Mouse (Mus musculus) ovary, postnatal 36 days (tissue): ENCODE results near the gene Alms1.
"Not testable (repeated sequence)": the region's sequence is repeated elsewhere in the genome, so short reads cannot be mapped to it uniquely, and the experiment has no call there.

Experiments
- DNase-seq: peaks from one replicate; pipeline ENCODE4 v3.0.0; 2022; ENCODE audit warnings: low spot score, mixed read lengths

Gene Alms1

DNA sequence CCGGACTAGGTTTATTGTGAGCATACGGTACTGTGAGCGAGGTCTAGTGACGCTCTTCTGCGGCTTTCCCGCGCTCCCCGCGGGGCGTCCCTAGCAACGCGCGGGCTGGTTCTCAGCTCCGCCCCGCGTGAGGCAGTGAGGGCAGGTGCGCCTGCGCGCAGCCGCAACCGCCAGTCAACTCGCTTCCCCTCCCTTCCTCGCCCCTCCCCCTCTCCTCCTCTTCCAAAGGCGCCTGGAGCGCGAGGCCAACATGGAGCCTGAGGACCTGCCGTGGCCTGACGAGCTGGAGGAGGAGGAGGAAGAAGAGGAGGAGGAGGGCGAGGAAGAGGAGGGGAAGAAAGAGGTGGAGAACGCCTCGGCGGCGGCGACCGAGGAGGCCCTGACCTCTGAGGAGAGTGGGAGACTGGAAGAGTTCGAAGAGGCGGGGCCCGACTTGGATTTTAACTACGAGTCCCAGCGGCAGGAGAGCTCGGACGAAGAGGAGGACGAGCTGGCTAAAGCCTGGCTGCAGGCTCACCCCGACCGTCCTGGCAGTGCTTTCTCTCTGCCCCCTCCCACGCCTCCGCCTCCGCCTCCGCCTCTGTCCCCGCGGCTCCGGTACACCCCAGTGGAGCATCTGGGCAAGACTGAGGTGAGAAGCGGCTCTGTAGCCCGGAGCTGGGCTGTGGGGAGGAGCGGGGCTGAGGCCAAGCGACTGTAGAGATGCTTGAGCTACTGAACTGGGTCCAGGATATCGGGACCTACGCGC is at the start of gene Alms1:
Alms1 (plus strand) TSS at position 136 of the 748 bp plus-strand sequence.
- DNase-seq = peak; percentile 94

DNA sequence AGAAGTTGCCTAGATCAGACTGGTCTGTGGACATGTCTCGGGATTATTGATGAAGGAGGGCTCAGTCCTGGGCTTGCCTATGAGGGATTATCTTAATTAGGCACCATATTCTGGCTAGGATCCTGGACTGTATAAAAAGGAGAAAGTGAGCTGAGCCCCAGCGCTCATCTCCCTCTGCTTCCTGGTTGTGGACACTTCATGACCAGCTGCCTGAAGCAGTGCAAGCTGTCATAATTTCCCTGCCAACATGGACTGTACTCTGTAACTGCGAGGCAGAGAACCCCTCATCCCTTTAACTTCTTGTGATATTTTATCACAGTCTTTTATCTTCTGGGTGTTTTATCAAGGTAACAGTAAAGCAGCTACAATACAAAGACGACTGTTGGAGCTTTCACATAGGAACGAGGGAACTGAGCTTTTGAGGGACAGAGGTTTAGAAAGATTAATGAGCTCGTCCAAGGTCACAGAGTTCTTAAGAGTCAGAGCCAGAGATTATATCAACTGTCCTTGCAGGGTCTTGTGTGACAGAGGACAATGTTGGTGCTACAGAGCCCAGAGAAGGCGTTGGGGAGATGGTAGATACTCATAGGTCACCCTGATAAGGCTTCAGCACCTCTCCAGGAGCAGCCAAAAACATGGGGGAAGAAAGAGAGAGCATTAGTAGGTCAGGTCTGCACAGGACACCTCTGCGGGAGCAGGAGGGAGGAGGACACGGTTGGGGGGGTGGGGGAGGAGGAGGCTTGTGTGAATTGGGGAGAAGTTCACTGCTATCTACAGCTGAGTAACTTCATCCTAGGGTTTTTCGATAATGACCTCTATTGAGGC is 43.8 kb upstream of the Alms1 start:
- no peak for DNase-seq

DNA sequence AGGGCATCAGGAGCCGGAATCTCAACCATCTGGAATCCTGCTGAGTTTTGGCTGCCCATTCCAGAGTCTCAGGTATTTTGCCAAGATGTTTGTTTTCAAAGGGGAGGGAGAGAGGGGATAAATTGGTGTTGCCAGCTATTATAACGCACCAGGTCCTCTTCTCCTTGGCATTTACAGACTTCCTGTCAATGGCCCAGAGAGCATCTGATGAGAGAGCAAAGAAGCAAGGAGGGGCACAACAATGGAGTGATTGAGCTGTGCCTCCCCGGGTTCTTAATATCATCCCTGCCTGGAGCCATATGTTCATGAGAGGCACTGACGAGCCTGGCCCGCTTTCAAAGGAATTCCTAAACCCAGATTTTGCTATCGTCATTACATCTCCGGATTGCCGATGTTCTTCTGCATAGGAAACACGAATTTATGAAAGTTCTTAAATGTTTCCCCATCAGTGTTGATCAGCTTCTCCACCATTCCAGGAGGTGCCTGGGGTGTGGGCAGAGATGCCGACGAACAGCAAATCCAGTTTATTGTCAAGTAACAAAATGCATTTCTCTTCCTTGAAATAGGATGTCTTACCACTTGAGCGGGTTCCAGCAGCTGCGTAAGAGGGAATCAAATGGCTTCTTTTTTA is 43.0 kb upstream of the Alms1 start:
- no peak for DNase-seq

DNA sequence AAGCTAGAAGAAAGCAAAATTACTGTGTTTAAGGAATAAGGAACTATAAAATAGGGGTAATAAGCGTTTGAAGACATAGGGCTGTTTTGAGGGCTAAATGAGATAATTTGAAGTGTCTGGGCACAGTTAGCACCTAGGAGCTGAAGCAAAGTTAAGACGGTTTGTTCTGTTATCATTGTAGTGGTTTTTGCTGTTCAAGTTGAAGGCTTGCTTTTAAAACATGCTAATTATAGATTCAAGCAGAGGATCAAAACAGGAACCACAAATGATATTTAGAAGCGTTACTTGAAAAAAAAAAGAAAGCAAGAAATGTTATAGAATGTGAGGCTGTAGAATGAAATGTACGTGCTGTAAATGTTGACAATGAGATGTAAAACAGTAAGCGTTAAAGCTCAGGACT is 39.7 kb upstream of the Alms1 start:
- no peak for DNase-seq

DNA sequence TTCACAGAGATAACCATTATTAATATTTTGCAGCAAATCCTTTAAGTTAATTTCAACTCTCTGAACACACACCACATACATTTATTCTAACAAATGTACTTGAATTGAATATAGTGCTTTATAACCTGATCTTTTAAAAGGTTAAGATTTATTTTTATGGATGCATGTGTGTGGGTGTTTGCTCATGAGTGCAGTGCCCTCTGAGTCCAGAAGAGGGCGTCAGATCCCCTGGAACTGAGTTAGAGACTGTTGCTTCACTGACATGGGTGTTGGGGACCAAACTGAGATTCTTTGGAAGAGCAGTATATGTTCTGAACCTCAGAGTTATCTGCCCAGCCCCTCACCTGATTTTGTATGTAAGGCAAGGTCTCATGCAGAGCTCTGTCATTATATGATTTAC is 25.0 kb upstream of the Alms1 start:
- no peak for DNase-seq

DNA sequence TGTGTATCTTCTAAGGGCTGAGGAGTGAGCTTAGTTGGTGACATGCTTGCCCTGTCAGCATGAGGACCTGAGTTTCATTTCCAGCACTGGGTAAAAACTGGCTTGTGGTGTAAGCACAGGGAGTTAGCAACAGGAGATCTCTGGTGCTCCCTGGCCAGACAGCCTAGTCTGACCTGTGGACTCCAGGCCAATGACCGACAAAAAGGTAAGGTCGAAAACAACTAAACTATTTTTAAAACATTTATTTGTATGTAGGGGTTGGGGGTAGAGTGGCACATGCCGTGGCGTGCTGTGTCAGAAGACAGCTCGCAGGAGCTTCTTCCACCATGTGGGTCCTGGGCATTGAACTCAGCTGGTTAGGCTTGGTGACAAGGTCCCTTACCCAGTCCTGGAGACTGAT is 14.5 kb upstream of the Alms1 start:
- DNase-seq = no peak

DNA sequence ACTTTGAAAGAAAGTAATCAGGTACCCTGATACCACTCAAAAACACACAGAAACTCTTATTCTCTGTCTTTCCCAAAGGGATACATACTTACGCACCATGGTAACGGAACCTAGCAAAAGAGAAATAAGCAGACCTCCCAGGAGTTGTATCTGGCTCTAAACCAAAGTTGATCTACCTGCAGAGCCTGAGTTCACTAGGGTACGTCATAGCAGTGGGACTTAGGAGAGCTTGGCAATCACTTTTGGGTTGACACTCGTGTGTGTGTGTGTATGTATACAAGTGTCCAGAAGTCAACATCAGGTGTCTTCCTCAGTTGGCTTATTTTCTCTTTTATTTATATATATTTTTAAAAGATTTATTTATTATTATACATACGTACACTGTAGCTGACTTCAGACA is 5.6 kb upstream of the Alms1 start:
- no peak for DNase-seq

DNA sequence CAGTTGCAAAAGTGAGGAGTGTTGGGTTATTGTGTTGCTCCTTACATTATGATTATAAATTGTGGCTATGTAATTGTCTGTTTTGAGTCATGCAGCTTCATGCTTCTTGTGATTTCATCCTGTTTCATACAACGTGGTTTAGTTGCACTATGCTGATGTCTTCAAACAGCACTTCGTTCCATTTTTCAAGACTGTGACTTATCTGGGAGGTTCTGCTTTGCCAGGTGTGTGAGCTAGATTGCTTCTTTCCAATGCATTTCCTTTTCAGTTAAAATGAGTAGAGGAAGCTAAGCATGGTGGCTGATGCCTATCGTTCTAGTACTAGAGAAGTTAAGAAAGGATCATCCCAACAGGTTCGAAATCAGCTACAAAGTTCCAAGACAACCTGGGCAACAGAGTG is 2.7 kb upstream of the Alms1 start:
- DNase-seq = no peak

DNA sequence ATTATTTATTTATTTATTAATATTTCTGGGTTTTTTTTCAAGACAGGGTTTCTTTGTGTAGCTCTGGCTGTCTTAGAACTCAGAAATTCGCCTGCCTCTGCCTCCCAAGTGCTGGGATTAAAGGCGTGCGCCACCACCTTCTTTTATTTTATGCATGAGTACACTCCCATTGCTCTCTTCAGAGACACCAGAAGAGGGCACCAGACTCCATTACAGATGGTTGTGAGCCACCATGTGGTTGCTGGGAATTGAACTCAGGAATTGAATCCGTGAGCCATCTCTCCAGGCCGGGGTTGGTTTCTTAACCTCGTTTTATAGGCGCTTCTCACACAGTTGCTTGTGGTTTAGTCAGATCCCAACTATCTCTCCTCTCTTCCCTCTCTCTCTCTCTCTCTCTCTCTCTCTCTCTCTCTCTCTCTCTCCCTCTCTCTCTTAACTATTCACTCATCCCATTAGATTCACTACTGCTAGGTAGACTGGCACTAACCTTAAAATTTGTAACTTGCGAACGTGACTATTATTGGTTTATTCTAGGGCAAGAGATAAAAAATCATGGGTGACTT is 445 bp upstream of the Alms1 start:
- DNase-seq = no peak

DNA sequence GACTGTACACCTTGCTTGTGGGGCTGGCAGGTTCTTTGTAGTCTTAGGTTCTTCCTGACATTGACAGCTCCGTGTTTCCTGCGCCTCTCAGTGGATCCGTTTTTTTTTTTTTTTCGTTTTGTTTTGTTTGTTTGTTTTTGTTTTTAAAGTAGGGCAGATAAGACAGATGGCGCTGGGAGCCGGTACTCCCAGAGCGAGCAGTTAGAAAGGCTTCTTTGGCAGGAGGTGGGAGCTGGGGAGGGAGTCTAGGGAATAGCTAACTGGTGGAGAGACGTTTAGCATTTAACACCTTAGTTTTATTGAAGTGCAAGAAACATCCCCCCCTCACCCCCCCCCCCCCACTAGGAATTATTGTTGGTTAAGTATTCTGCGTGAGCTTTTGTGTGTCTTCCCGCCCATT is 833 bp downstream of the Alms1 start:
- no peak for DNase-seq

DNA sequence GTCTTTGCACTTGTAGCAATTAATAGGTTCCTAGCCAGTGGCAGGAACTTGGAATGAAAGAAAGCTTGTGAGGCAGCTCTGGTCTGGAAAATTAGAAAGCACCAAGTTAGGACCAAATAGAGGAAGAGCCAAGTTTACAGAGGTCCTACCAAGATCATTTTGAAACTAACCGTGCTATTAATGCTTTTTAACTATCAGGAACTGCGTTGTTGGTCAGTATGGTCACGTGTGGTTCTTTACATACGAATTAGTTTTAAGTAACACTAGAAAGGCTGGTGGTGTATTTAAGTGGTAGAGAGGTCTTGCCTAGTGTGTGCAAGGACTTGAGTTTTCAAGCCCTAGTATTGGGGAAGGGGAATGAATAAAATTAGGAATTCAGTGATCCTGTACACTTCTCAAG is 1.2 kb downstream of the Alms1 start:
- no peak for DNase-seq

DNA sequence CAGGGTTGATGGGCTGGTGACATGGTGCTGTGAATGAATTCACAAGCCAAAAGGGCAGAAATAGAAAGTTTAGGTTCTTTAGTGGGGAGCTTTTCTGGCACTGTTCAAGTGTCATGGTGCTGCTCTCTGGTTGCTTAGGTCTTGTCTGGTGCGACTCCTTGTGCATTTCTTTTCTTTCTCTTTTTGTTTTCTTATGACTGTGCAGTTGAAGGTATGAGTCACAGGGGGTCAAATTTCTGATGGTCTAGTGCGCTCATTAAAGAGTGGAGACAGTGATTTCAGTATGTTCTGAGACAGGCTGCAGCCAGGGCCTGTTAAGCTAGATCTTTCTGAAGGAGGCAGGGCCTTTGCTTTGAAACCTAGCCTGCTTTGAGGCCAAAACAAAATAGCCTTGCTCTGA is 2.8 kb downstream of the Alms1 start:
- no peak for DNase-seq

DNA sequence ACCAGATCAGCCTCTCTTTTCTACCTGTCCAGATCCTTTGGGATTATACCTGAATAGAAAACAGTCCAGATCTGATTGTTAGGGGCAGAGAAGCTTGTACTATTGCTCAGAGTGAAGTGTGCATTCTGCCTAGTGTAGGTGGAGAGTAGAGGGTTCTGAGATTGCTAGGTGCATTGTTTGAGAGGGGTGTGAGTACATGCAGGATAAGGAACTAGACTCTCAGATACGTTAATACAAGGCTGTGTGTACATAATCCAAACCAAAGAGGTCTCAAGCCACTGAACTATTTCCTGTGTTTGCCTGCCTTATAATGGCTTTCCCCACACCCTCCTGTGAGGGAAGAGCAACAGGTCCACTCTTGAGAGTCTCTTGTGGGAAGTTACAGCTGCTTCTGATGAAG is 12.0 kb downstream of the Alms1 start:
- DNase-seq = no peak

DNA sequence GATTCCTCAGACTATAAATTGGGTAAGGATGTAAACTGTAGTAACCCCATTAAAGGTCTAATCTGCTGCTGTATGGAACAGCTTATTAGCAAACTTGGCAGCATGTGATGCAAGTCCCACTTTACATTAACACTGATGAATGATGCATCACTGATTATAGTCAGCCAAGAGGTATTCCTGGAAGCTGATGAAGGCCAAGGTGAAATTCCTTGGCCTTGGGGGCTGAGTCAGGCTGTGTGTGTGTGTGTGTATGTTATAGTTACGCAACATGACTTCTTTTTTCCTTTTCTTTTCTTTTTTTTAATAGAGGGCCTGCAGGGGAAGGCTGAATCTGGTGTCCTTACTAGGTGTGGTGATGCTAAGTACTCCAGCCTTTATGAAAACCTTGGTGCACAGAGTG is 23.2 kb downstream of the Alms1 start:
- DNase-seq = no peak

DNA sequence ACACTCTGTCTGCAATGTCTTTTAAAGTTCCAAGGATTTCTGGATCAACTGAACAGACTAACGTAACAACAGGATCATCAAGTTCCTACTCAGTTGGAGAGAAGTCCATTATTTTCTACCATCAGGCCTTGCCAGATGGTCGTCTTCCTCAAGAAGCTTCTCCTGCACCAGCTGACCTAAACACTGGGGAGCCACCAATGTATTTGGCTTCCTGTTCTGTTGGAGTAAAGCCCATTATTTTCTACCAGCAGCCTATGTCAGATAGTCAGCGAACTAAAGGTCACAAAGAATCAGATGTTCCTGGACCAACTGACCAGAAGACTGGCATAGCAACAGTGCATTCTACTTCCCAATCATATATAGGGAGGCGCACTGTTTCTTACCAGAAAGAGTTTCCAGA is 33.5 kb downstream of the Alms1 start:
- no peak for DNase-seq

DNA sequence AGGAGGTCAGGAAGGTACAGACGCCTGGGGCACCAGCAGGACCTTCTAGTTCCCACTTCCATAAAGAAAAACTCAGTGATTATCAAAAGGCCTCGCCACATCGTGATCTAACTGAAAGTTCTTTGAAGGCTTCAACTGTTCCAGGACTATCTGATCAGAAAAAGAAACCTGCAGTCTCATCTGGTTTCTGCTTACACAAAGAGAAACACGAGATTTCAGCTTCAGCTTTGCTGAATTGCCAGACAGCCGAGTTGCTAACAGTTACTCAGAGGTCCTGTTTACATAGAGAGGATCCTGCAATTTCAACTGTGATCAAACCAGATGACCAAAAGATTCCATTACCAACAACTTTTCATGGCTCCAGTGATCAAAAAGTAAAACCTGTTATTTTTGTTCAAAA is 34.3 kb downstream of the Alms1 start:
- no peak for DNase-seq

DNA sequence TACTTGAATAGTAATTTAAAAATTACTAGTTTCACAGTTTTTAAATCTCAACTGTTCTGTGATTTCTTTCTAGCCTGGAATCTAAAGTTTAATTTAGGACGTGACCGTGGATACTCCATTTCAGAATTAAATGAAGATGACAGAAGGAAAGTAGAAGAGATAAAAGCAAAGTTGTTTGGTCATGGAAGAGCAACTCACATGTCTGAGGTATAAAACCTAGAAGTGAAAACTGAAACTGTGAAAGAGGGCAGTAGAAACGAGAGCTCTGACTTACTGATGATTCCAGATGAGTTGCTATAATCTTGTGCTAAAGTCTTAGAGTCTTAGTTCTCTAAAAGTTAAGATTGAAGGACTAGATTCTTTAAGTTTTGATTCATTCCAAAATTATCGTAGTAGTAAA is 37.2 kb downstream of the Alms1 start:
- no peak for DNase-seq

DNA sequence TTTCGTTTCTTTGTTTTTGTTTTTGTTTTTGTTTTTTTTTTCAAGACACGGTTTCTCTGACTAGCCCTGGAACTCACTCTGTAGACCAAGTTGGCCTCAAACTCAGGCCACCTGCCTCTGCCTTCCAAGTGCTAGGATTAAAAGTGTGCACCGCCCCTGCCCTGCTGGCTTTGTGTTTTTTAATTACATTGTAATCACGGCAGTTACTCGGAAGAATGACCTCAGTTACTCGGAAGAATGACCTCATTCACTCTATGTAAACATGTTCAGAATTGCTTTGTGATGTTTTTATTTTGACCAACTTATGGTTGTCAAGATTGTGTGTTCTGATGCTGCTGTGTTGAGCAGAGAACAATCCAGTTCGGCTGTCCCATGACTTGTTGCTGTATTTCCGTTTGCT is 45.8 kb downstream of the Alms1 start:
- DNase-seq = no peak

DNA sequence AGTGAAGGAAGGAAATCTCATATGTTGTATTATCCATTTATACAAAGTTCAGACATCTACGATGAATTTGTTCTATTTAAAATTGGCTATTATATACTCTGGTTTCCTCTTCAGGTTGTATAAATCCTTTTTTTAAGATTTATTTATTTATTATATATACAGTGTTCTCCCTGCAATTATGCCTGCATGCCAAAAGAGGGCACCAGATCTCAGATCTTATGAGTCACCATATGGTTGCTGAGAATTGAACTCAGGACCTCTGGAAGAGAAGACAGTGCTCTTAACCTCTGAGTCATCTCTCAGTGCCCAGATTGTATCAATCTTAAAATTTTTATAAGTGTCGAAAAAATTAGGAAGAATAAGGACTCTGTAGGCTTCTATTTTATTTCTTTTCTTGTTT is 65.9 kb downstream of the Alms1 start:
- DNase-seq = no peak

DNA sequence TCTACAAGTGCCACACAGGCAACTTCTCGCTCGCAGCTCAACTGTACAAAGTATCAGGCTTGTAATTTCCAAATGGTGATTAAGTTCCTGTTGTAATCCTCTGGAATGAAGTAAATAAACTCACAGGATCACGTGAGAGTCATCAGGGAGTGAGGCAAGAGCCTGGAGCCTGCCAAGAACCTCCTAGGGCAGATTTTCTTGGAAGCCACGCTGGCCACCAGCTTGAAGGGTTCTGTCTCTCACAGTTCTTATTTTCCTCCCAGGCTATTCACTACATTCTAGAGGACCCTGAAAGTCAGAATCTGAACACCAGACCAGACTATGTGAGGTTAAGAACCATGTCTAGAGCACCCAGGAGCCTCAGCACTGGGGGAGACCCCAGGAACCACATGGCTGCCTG is 114.6 kb downstream of the Alms1 start:
- DNase-seq = peak; percentile 20

DNA sequence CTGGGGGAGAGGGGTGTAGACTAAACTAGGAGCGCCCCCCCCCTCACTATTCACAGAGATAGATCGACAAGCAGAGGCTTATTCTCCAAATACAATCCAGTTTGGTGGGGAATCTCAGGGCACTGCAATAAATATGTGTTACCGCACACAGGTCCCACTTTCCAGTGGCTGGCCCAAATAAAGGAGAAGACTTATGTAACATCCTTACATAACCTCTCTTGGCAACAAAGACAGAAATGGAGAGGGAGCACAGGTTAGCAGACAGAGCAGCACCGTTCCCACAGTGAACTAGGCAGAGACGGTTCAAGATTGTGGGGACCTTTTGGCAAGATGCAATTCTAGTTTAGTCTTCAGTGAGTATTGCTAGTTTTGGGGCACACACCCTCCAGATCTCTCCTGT is 121.9 kb downstream of the Alms1 start:
- not testable (repeated sequence) for DNase-seq

DNA sequence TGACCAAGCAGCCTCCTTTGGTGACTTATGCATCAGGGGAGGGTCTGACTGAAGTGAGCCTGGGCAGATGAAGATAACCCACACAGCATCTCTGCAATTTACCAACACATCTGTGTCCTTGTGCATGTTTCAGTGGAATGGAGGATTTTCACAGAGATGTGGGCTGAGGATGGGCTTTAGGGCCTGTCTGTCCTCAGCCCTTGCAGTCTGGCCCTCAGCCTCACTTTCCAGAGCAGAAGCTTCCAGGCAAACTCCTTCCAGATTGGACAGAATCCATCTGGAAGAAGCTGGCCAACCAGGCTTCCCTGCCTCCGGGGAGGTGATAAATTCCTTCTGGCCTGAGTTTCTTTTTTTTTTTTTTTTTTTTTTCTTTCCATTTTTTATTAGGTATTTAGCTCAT is 122.3 kb downstream of the Alms1 start:
- not testable (repeated sequence) for DNase-seq

DNA sequence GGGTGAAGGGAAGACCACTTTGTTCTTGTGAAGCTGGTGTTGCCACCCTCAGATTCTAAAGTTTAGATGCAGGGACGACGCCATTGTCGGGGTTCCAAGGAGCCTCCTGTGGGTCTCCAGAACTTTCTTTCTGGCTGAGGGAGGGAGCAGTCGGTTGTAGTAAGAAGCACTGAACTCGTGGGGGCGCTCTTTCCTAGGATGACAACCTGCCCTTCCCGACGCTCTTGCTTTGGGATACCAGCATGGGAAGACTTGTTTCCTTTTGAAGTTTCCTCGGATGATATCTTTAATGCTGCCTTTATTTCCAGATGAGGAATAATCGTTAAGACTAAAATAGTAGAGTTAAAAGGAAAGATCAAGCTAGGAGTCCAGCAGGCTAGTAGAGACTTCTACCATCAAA is 125.8 kb downstream of the Alms1 start, which contains the start of gene Nat8f7:
Nat8f7 (minus strand) TSS at position 101 of the 400 bp plus-strand sequence.
- DNase-seq = not testable (repeated sequence)
